Comparison of ENCODE assay signal across 29 mouse cellular contexts in genomic region chr11:6702258-6702657, GRCm38 (mm10). TPM values are rescaled to one million over a fixed set of nuclear protein-coding genes. Genes with fewer than 3 reads are reported as not detected.
DNase-seq lines count a peak whose midpoint lies in the region; ATAC-seq and TF ChIP-seq lines count a peak whose summit lies in the region.
"Had no signal": no experiment of that assay in that cellular context is flagged by ENCODE, and none has a peak within 500 bp of the region (broad histone marks: within the 10 kb centered on the region; RNA-seq: fewer than 3 reads in every experiment).

No protein-coding gene starts in this region.

- peaks cover 6% of the 10 kb centered on the region; the same call in 1 of the 2 replicates for H3K4me1 ChIP-seq in kidney, embryonic 15.5 days
- H3K4me1 ChIP-seq in kidney, adult 2 months (ENCODE audit: control insufficient read depth, insufficient read depth, low read length) = no peaks in the 10 kb centered on the region
- no peaks in the 10 kb centered on the region for H3K4me1 ChIP-seq in lung, embryonic 14.5 days (ENCODE audit: insufficient read depth)
- H3K4me1 ChIP-seq: embryonic facial prominence, embryonic 10.5 days; embryonic facial prominence, embryonic 13.5 days; forebrain, embryonic 12.5 days; forebrain, embryonic 15.5 days; heart, embryonic 12.5 days; heart, embryonic 15.5 days had no signal

- no peak for TF ChIP-seq POLR2A in kidney, adult 2 months (IDR thresholded peaks at IDR 0.05; ENCODE audit: low read depth, low read length)

- no peak overlapping the region for H3K4me2 ChIP-seq in kidney, embryonic 15.5 days
- no peak overlapping the region for H3K4me2 ChIP-seq in lung, embryonic 14.5 days
- H3K4me2 ChIP-seq: embryonic facial prominence, embryonic 13.5 days; forebrain, embryonic 12.5 days; forebrain, embryonic 15.5 days; heart, embryonic 12.5 days; heart, embryonic 15.5 days; hindbrain, embryonic 13.5 days had no signal

- H3K36me3 ChIP-seq in kidney, embryonic 15.5 days = no peaks in the 10 kb centered on the region
- H3K36me3 ChIP-seq in kidney, adult 2 months (ENCODE audit: control insufficient read depth, insufficient read depth, low read length) = no peaks in the 10 kb centered on the region
- H3K36me3 ChIP-seq in lung, embryonic 14.5 days (ENCODE audit: insufficient read depth) = no peaks in the 10 kb centered on the region
- H3K36me3 ChIP-seq: embryonic facial prominence, embryonic 10.5 days; embryonic facial prominence, embryonic 13.5 days; forebrain, embryonic 12.5 days; forebrain, embryonic 15.5 days; G1E; heart, embryonic 12.5 days; heart, embryonic 15.5 days; hindbrain, embryonic 10.5 days; hindbrain, embryonic 13.5 days had no signal

- no peak overlapping the region for H3K4me3 ChIP-seq in kidney, embryonic 15.5 days (replicated peaks)
- no peak overlapping the region for H3K4me3 ChIP-seq in kidney, adult 2 months (ENCODE audit: insufficient read depth, low read depth, low read length)
- H3K4me3 ChIP-seq in lung, embryonic 14.5 days (ENCODE audit: low read depth, low read length) = no peak overlapping the region
- H3K4me3 ChIP-seq: embryonic facial prominence, embryonic 10.5 days; embryonic facial prominence, embryonic 13.5 days; erythroblast, embryonic 14.5 days; forebrain, embryonic 12.5 days; forebrain, embryonic 15.5 days; heart, embryonic 12.5 days; heart, embryonic 15.5 days; hindbrain, embryonic 10.5 days; hindbrain, embryonic 13.5 days had no signal

- H3K27me3 ChIP-seq in kidney, embryonic 15.5 days = no peaks in the 10 kb centered on the region
- H3K27me3 ChIP-seq in kidney, adult 2 months (replicated peaks; ENCODE audit: control insufficient read depth, insufficient read depth, low read length) = no peaks in the 10 kb centered on the region
- H3K27me3 ChIP-seq in lung, embryonic 14.5 days (ENCODE audit: insufficient read depth, low read length) = no peaks in the 10 kb centered on the region
- H3K27me3 ChIP-seq: embryonic facial prominence, embryonic 13.5 days; forebrain, embryonic 12.5 days; forebrain, embryonic 15.5 days; heart, embryonic 12.5 days; heart, embryonic 15.5 days; hindbrain, embryonic 13.5 days had no signal

- peak overlapping the region; percentile 2; the same call in 1 of the 2 replicates for H3K27ac ChIP-seq in kidney, embryonic 15.5 days
- H3K27ac ChIP-seq in kidney, adult 2 months (ENCODE audit: insufficient read depth, low read depth, low read length) = no peak overlapping the region
- no peak overlapping the region for H3K27ac ChIP-seq in lung, embryonic 14.5 days (ENCODE audit: low read depth)
- H3K27ac ChIP-seq: embryonic facial prominence, embryonic 10.5 days; embryonic facial prominence, embryonic 13.5 days; forebrain, embryonic 12.5 days; forebrain, embryonic 15.5 days; heart, embryonic 15.5 days; hindbrain, embryonic 10.5 days; hindbrain, embryonic 13.5 days had no signal

- no peak for TF ChIP-seq CTCF in kidney, adult 2 months (conservative IDR thresholded peaks at IDR 0.05; ENCODE audit: insufficient read depth, insufficient read length, low read depth, low read length)
- no peak for TF ChIP-seq CTCF in lung, embryonic 14.5 days (IDR thresholded peaks at IDR 0.05; ENCODE audit: low read depth)

- DNase-seq in kidney, adult 2 months = no peak
- peak; percentile 30 for DNase-seq in lung, embryonic 14.5 days
- no peak for DNase-seq in lung, adult 18-20 months
- DNase-seq in NIH3T3 (ENCODE audit: low read depth) = peak; percentile 83
- no peak for DNase-seq in adrenal gland, postnatal 36 days
- DNase-seq: adrenal gland, adult 2 months; adrenal gland, postnatal 14 days; B cell, adult 2 months; cerebellum, adult 11-12 months; cerebellum, adult 8-10 months; cerebellum, postnatal 10 days; cerebellum, postnatal 36 days; embryo, embryonic 11 days; gastrocnemius, postnatal 25 days; heart, adult 18-20 months; heart, postnatal 10 days; heart, postnatal 36 days had no signal

- 27% methylated on average over 3 of the region's 3 CpGs for WGBS in kidney, embryonic 15.5 days
- 27% methylated on average over 3 of the region's 3 CpGs for WGBS in kidney, adult 2 months
- WGBS in lung, embryonic 14.5 days = 43% methylated on average over 3 of the region's 3 CpGs

- no peak for ATAC-seq in kidney, embryonic 15.5 days (replicated peaks; ENCODE audit: low FRiP score)
- no peak for ATAC-seq in lung, embryonic 14.5 days (ENCODE audit: insufficient read depth)
- ATAC-seq: forebrain, embryonic 15.5 days; hindbrain, embryonic 16.5 days had no signal

- H3K9ac ChIP-seq in kidney, embryonic 15.5 days = no peak overlapping the region
- no peak overlapping the region for H3K9ac ChIP-seq in lung, embryonic 14.5 days
- H3K9ac ChIP-seq: embryonic facial prominence, embryonic 13.5 days; forebrain, embryonic 12.5 days; forebrain, embryonic 15.5 days; heart, embryonic 12.5 days; heart, embryonic 15.5 days; hindbrain, embryonic 13.5 days had no signal

- H3K9me3 ChIP-seq in kidney, embryonic 15.5 days (replicated peaks) = no peaks in the 10 kb centered on the region
- no peaks in the 10 kb centered on the region; the same call in 1 of the 2 replicates for H3K9me3 ChIP-seq in lung, embryonic 14.5 days (ENCODE audit: low read depth, low read length)
- H3K9me3 ChIP-seq: embryonic facial prominence, embryonic 13.5 days; forebrain, embryonic 12.5 days; forebrain, embryonic 15.5 days; heart, embryonic 15.5 days; hindbrain, embryonic 13.5 days had no signal

RNA-seq across cellular contexts. Expression of gene Ramp3, which starts 43.9 kb away (rescaled TPM):
- 10.8 and 11.7 TPM in 2 replicates for polyA plus RNA-seq in kidney, embryonic 15.5 days (2015; fragmentation: Nextera tagmentation; extraction: Ambion mirVana)
- 40.1 and 41.0 TPM in 2 replicates for polyA plus RNA-seq in kidney, adult 2 months (2012; rRNA removed)
- 1.2 and 1.9 TPM in 2 replicates for polyA plus RNA-seq in lung, embryonic 14.5 days (2014; fragmentation: Nextera tagmentation; extraction: Ambion mirVana)
- 10 to 100 TPM; 14.6 to 20.1 TPM for total RNA-seq in adrenal gland, postnatal 36 days (2021)
- total RNA-seq: G1E had no signal
- polyA plus RNA-seq: erythroblast, embryonic 14.5 days; G1E had no signal

Comparison
In these comparisons a context has a peak if more than half of its experiments do, and no peak if none do; other contexts are left out.
1. DNase-seq: peak in lung, embryonic 14.5 days (single experiment) and NIH3T3 (single experiment); none in kidney, adult 2 months (single experiment), lung, adult 18-20 months (0 of 2) and adrenal gland, postnatal 36 days (0 of 2).